Mouse (Mus musculus) gastrocnemius, postnatal 25 days (tissue): ENCODE measurements around the gene St3gal2. TPM values are rescaled to one million over a fixed set of nuclear protein-coding genes. Genes with fewer than 3 reads are reported as not detected.
A peak's percentile ranks its signal among the peaks of the same experiment; 100 is the strongest.
"Not testable (repeated sequence)": the region's sequence is repeated elsewhere in the genome, so short reads cannot be mapped to it uniquely, and the experiment has no call there.

Experiments
- DNase-seq: peaks from one replicate; pipeline ENCODE4 v3.0.0; 2022
- total RNA-seq, 2 experiments: library from RNA; stranded (reverse); gene quantifications; 1 replicate in 1 of 2; 2 replicates in 1 of 2; pipeline ENCODE4 v1.2.3; 2021

The St3gal2 gene
- total RNA-seq, 2 experiments from 2014 or later = 43.5 to 45.3 TPM

DNA sequence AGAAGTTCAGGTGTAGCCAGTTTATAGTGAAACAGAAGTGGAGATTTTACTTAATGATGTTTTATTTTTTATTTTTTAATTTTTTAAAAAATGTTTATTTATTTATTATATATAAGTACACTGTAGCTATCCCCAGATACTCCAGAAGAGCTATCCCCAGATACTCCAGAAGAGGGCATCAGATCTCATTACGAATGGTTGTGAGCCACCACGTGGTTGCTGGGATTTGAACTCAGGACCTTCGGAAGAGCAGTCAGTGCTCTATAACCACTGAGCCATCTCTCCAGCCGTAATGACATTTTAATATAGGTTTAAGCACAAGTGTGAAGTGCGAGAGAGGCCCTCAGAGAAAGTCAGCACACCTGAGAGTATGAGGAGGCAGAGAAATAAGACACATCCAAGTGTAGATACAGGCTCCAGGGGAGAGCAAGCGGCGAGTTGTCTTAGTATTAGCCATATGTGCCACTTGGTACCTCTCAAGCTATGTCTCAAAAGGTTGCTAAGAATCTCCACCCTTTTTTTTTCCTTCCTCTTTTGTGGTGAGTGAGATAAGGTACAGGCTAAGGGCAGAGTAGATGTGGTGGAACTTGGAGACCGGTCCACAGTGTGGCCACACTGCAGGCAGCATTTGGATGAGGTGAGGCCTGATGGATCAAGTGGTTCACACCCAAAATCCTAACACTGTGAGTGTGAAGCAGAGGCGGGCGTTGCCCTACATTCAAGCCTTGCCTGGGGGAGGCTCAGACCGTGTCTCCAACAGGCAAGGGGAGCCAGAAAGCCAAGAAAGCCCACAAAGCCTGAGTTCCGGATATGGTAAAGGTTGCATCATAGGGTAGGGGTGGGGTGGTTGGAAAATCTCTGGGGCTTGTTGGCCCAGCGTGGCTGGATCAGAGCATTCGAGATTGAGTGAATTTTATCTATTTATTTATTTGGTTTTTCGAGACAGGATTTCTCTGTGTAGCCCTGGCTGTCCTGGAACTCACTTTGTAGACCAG is 7.8 kb upstream of the St3gal2 start:
- DNase-seq = no peak

DNA sequence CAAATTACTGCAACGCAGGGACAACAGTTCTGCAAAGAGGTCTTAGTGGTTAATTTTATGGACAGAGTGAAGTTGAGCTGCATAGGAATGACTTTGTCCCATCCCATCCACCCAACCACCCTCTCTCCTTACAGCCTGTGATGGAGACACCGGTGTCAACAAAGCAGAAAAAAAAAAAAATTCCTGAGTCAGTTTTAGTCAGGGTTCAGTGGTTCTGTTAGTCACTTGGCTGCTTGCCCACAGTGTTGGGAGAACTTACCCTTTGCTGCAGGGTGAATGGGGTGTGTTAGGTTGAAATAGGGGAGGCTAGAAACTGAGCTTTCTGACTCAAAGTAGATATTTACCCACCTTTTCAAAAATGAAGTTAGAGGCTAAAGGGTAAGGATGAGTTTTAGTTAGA is 2.3 kb upstream of the St3gal2 start:
- no peak for DNase-seq

DNA sequence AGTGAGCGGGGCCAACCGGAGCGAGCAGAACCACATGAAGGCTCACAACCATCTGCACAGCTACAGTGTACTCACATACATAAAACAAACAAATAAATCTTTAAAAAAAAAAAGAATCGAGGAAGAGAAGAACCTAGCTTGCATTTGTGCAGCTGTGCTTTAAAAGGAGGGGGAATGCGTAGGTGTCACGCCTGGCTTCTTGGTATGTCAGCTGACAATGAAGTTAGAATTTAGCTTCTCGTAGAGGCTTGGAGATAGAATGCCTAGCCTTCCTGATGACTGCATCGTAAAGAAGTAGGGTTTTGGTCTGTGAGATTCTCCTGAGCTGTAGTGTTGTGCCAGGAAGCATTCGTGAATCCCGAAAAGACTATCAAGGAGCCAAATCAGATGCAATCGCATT is 1.7 kb upstream of the St3gal2 start:
- DNase-seq = no peak

DNA sequence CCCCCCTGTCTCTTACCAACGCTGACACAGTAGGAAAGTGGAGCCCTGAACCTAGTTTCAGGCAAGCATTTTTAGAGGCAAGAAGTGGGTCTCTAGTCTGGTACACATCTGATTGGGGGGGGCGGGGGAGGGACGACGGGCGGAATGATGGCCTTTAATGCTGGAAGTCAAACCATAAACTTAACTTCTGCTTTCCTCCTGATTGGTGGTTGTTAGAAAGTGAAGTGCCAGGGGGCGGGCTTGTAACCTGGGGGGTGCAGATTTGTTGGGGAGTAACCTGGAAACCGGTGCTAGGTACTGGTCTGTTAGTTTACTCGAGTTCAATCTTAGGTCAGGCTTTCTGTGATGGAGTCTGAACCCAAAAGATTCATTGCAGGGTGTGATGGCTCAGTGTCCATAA is 1.3 kb upstream of the St3gal2 start:
- DNase-seq = no peak

DNA sequence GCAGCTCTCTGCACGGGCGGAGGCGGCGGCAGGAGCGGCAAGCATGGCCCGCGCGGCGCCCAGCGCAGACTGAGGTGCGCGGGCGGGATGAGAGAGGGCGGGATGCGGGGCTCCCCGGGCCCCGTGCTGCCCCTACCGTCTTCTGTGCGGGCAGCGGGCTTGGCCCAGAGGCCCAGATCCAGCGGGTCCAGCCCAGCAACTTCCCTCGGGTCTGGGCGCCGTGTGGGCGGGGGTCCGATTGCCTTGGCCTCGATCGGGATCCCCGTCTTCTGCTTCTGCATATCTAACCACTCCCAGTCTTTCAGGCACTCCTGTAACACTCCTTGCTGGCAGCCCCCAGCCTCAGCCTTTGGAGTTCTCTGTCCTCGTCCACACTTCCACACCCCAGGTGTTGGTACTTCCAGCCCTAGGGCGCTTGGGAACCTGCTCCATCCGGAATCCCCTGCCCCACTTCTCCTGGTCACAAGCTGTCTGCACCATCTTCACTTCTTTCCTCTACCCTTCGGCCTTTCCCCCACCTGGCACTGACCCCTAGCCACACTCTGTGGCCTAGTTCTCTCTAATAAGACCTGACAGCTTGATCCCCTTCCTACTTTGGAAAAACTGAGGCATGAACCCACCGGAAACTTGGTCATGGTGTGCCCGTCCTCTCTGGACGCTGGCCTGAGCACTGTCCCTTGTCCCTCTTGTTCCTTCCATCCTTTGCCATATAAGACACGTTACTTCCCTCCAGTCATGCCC is 480 bp downstream of the St3gal2 start:
- peak; percentile 32 for DNase-seq

DNA sequence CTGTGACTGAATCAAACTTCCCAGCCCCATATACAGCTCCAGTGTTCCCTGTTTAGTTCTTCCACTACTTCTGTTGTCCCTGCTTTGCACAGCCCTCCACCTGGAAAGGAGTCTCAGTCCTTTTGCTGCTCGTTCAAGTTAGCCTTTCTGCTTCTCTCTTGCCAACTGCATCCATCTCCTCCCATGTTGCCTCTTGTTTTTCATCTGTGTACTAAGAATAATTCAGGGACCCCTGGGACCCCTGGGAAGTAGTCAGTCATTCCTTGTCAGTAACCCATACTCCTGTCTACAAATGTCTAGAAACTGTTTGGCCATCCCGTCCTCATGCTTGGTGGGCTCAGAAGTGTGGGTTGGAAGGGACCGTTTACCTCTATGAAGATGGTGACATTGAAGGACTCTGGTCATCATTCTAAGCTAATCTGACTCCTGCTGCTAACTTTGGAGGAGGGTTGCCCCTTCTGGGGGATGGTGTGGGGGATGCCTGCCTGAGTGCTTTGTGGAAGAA is 1.1 kb downstream of the St3gal2 start:
- DNase-seq = no peak

DNA sequence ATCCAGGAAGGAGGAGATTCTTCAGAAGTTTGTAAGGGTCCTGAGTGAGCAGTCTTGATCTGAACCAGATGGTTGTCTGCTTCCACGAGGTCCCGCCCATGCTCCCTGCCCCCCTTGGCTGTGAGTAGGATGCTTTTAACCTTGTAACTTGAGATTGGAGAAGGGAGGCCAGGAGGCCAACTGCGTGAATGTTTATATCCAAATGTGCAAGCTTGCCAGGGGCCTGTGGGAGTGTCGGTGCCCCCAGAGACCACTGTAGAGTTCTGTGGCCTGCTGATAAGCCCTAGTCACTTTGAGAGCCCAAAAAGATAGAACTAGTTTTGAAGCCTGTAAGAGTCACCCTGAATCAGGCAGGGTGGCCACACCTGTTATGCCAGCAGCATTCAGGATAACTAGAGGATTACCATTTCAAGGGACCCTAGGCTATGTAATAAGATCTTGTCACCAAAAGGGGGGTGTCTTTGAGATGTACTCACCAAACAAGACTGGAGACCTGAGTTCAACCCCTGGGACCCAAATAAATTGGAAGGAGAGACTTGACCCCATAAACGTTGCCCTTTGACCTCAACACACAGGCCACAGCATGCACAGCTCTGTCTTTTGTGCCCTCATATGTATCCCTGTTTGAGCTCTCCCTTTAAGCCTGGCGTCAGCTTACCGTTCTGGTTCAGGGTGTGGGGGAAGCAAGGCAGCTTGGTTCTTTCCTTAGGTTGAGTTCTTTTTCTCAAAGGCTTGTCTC is 1.9 kb downstream of the St3gal2 start:
- DNase-seq = peak; percentile 67

DNA sequence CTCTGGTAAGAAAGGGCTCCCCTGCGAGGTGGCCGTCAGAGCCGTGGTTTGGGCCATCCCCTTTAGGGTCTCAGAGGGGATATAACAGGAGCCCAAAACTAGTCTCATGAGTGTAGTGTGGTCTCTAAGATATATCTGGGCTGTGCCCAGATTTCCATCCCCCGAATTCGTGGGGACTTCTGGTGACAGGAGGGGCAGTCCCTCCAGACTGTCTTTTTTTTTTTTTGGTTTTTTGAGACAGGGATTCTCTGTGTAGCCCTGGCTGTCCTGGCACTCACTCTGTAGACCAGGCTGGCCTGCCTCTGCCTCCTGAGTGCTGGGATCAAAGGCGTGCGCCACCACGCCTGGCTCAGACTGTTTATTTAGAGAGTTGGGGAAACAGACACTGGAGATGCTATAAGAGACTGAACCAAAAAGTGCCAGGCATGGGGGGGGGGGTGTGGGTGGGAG is 6.0 kb downstream of the St3gal2 start:
- no peak for DNase-seq

DNA sequence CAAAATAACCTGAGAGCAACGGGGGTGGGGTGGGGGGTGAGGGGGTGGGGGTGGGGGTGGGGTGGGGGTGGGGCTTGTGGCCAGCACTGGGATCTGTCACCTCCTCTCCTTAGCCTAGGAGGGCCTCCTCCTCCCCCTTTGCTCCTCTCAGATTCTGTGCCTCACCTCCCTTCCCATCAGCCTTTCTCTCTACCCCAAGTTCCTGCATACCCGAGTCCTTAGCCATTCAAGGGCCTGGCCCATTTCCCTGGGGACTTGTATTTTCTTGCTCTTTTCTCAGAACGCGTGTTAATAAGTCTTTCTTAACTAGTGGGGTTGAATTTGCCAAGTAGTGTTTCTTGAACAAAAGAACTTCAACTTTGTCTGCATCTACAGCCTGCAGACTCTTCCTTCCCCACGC is 7.0 kb downstream of the St3gal2 start:
- no peak for DNase-seq

DNA sequence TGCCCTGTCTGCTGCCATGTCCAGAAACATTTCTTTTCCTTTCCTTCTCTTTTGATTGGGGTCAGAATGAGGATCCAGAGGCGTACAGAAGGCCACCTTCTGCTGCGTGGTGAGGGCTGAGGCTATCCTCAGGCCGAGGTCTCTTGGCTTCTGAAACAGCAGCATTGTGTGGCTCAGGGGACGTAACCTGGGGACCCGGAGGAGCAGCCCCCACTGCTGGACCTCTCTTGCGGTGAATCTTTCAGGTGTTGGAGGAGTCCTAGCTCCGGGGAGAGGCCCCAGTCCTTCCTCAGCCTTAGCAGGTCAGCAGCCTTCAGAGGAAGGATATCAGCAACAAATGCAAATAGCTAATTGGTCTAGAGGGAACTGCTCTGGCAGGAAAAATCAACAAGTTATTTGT is 8.7 kb downstream of the St3gal2 start:
- DNase-seq = no peak

DNA sequence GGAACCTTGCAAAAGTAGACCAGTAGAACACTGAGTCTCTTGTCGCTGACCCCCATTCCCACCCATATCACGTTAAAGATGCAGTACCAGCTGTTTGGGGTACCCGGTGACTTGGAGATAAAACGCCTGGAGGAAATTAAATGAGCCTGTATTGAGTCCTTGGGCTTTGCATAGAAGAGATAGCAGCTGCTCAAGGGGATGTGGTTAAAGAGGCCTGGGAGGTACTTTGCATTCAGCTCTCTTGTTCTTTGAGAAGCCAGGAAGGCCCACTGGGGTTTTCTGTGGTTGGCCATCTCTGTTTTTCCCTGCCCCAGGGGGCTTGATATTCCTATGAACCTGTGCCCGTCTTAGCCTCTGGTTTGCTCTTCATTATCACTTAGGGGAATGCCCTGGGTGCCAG is 9.3 kb downstream of the St3gal2 start:
- DNase-seq = no peak

DNA sequence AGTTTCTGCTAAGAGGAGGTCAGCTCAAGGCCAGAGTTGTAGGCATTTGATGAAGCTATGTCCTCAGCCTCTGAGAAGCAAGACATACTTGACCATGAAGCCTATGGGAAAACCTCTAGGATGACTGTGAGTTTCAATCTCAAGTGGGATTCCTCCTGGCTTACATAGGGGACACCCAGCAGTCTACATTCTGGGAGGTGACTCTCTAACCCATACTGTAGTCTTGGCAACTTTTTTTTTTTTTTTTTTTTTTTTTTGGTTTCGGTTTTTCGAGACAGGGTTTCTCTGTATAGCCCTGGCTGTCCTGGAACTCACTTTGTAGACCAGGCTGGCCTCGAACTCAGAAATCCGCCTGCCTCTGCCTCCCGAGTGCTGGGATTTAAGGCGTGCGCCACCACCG is 9.9 kb downstream of the St3gal2 start:
- not testable (repeated sequence) for DNase-seq

DNA sequence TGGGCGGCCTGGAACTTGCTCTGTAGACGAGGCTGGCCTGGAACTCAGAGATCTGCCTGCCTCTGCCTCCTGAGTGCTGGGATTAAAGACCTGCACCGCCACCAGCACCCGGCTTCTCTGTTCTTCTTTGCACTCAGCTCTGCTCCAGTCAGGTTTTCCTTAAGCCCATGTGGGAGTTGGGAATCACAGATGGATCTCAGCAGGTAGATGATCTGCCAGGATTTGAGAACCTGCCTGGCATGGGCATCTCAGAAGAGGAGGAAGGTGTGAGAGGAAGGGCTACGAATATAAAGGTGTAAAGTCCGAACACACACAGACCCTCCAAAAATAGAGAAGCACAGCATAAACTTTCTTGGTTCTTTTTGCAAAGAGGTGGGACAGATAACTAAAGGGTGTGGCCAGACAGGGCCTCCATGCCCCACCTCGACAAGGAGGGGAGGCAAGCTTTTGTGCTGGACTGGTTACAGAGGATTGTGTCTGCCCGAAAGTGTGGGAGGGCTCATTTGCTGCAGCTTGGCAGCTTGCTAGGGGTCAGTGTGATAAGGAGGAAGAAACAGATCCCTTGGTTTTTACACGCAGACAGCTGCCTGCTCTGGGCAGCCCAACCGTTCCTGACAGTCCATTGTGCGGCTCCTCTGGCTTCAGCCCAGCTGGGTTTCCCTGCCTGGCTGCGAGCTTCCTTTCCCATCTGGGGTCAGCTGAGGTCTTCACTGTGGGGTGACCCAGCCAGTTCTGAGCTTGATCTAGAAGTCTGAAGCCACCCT is 11.6 kb downstream of the St3gal2 start:
- peak; percentile 80 for DNase-seq

DNA sequence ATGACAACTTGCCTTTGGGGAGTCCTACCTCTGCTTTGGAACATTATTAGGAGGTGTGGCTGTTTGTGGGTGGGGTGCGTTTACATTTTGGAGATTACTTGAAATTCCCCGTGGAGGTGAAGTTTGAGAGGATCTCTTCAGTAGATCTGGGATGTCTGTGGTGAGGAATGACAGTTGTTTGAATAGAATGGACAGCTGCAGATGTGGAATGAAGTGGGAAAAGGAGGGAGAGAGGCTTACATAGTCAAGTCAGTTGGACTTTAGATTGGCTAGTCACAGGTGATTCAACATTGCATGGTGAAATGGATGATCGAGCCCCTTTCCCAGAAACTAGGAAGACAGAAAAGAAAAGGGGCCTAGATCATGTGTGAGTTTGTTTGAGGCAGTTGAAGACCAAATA is 12.7 kb downstream of the St3gal2 start:
- DNase-seq = no peak

DNA sequence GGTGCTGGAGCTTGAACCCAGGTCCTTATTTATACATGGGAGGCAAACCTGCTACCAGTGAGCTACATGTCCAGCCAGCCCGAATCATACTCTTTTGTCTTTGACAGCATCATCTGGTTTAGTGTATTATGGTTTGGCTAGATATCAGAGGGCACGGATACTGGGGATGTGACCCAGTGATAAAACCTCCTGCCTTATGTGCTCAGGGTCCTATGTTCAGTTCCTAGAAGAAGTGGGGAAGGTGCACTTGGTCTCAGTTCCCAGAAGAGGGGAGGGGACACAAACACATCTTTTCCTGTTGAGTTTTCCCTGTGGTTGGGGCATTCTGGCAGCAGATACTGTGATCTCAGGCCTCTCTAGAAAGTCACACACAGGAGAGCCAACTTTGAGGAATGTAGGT is 13.6 kb downstream of the St3gal2 start:
- no peak for DNase-seq

DNA sequence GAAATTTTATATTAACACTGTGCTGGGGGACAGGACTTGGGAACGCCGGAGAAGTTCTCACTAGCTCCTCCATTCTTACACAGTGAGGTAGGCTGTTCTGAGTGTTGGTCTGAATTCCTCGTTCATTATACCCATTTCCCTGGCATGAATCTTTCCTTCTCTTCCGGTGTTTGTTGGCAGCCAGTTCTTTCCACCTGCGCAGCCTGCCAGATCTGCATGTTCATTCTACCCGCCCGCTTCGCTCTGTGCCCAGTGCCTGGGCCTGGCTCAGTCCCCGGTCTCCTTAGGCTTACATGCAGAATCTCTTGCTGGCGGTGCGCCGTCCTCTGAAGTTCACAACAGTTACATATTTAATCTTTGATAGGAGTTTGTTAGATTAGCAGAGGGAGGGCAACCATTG is 16.5 kb downstream of the St3gal2 start:
- DNase-seq = peak; percentile 64

DNA sequence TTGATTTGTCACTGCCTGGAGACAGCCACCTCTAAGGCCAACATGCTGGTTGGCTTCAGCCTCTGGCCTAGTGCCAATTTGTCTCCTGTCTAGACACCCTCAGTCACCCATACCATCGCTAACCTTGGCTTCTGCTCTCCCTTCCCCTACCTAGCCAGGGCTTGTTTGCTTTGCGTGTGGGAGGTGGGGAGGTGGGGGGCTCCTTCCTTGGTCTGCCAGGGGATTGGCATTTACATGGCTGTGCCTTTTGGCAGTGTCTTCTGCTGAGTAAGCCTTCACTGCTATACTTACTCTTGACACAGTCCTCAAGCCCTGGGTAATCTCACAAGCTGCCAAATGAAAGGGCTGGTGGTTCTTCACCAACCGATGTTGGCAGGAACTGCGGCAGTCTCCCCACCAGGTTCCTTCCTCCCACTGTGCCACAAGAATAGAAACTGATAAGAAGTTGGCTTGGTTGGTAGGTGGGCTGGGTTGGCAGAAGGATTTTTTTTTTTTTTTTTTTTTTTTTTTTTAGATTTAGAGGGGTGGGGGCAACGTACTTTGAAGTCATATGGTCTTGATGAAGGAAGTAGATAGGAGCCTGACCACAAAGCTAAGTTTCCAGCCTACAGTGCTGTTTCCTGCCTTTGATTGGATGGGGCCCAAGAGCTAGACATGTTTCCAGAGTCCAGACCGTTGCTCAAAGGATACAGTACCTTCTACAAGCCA is 19.3 kb downstream of the St3gal2 start:
- peak; percentile 66 for DNase-seq

DNA sequence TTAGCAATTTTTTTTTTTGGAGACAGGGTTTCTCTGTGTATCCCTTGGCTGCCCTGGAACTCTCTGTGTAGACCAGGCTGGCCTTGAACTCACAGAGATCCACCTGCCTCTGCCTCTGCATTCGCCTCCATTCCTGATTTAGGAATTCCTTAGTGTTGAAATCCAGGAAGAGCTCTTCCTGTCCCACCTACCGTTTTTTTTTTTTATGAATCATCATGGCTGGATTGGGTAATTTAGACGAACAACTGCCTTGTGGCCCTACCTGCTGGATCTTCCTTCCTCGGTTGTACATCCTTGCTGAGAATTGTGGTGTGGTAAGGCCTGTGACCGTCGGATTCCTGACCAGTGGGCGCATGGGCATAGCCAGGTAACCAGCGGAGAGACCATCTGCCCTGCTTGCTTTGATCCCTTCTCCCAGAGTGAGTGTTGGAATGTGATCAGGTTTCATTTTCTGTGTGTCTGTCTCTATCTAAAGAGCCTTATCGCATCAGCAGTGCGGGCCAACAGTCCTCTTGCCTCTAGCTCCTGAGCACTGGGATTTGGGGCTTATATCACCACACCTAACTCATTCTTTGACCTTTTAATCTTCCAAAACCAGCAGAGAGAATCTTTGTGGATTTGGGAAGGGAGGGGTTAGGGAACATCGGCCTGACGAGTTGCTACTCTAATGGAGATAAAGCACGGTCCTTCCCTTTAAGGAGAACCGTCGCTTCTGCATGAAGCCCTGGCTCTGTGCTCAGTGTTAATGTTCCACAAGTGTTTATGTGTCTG is 21.1 kb downstream of the St3gal2 start:
- DNase-seq = no peak

DNA sequence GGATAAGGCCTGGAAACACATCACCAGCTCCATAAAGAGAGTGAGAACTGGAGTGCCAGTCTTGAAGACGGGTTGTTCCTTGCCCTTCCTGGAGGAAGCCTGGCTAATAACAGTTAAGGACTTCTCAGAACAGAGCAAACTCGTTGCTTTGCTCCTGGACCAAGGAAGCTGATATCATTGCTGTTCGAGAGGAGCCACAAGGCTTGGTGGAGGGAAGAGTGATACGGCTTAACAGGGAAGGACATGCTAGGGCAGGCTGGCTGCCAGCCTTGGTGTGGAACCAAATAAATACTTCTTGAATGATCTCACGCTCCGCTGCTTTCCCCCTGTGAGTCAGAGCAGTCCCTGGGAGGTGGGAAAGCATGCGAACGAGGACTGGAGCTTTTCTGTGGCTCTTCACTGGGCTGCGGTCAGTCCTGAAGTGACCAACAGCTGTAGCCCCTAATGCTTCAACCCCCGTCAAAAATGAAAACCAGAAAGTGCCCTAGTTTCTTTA is 21.8 kb downstream of the St3gal2 start:
- peak; percentile 87 for DNase-seq
